Mouse (Mus musculus): ENCODE results near the gene Wars.
A peak's percentile ranks its signal among the peaks of the same experiment; 100 is the strongest.

The Wars gene

DNA sequence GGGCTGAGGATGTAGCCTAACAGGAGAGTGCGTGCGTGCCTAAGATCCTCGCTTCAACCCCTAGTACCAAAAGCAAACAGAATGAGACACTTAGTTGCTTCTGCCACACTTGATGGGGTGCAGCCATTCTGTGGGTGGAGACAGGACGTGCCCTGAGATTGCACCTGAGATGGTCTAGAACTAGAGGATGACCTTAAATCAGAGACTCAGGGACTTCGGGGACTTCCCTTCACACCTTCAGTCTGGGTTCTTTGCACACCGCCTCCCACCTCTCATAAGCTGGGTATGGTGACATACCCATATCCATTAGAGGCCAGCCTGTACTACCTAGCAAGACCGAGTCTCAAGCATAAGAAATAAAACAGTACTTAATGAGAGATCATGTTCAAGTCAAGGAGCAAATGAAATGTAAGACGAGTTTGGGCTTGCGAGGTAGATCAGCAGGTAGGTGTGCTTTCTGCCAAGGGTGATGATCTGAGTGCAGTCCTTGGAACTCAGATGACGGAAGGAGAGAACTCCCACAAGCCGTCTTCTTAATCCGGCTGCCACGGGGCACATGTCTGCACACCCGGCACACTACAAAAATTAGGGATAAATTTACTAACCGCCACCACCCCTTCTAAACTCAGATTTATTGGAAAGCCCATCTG is 69.6 kb downstream of the Wars start:
- no peak for DNase-seq

- peak in 1 of 2 experiments; percentile 31 for DNase-seq
These were observed 70.9 kb downstream of the Wars start for GRCm38 (mm10) chr12:108823036-108823435.

DNA sequence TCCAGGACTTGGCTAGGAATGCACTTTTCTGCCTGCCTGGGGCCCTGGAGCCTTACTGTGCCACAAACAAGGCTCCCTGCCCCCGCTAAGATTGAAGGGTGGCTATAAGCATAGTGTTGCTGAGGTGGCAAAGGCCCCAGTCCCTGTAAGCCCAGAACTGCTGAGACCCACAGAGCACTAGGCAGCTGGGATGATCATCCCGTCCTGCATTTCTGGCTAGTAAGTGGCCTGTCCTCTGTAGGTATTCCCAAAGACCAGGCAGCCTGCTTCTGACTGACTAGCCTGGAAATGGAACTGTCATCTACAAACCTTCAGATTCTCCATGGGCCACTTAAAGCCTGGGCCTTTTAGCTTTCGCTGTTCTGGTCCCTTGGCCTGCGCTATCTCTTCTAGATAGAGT is 73.5 kb downstream of the Wars start:
- no peak for DNase-seq

- DNase-seq = peak in 1 of 2 experiments; percentile 28
These were observed 77.4 kb downstream of the Wars start for GRCm38 (mm10) chr12:108816569-108816968.

DNA sequence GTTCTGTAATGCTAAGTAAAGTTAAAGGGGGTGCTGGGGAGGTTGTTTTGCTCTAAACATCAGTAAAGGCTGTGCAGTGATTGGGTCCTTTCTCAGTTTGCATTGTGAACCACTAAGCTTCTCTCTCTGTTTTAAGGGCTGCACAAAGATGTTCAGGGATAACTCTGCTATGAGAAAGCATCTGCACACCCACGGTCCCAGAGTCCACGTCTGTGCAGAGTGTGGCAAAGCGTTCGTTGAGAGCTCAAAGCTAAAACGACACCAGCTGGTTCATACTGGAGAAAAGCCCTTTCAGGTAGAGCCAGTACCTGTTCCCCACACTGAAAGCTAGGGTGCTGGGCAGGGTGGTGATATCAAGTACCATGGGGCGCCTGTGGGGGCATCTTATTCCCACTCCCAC is 79.5 kb downstream of the Wars start:
- DNase-seq = no peak

DNA sequence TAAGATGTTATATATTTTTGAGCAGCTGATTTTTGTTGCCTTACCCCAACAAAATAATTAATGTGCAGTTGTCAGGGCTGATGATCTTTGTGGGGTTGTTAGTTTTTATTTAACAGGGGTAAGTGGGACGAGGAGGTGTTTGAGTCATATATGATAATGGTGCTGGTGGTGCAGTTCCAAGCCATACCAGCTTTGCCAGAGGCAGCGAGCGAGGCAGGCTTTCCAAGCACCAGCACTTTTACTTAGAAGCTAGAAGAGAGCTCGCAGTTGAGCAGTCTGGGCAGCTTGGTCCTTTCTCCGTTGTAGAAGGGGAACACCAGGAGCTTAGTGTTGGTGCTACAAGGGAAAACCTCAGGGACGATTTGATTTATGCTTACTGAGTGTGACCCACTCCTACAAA is 81.5 kb downstream of the Wars start:
- no peak for DNase-seq

DNA sequence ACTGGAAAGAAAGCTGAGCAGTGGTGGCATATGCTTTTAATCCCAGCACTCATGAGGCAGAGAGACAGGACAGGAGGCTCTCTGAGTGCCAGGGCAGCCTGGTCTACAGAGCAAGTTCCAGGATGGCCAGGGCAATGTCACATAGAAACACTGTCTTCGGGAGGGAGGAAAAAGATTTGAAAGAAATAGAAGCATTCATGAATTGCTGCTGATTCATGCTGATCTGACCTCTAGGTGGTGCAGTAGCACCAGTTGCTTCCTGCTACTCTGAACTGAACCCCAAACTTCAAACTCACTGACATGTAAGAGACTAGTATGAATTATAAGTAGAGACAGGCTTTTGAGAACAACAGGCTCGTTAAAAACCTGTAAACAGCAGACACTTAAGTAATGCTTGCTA is 82.8 kb downstream of the Wars start:
- peak; percentile 31 to 59 for DNase-seq

DNA sequence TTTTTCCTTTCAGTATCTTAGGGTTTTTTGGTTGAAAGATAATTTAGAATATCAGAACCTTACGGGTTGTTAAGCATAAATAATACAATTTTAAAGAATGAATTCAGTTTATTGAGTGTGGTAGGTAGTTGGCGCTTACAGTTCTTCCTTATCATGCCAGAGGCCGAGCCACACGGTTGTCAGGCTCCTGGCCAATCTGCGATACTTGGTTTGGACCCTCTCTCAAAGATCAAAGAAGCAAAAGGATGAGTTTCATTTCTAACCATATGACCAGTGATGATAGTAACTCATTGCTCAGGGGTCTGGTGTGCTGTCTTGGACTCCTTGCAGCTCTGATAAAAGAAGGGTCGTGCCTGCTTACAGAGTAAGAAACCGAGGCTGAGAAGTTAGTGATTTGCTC is 83.7 kb downstream of the Wars start:
- DNase-seq = no peak
